Mouse (Mus musculus): ENCODE results near the gene Eno2. TPM values are rescaled to one million over a fixed set of nuclear protein-coding genes. Genes with fewer than 3 reads are reported as not detected.

Eno2 gene
- total and polyA plus RNA-seq, 2 experiments from 2014 or later: 175 to 267 TPM

GRCm38 (mm10) chr6:124767920-124768703 lies 1.4 kb downstream of the Eno2 start:
- peak; percentile 54 for DNase-seq (ENCODE audit: low spot score)
- peak; percentile 24 for ATAC-seq (ENCODE audit: low FRiP score)
- peak overlapping the region; percentile 53 for H3K4me3 ChIP-seq (ENCODE audit: low read depth, low read length)
- no peaks in the 10 kb centered on the region for H3K27me3 ChIP-seq (ENCODE audit: insufficient read depth, low read length)
- 0 out of 2 replicates have a peak, but pooled peaks cover 2% of the 10 kb centered on the region for H3K36me3 ChIP-seq (ENCODE audit: insufficient read depth, low read length)
- H3K27ac ChIP-seq (ENCODE audit: low read depth, low read length): peak overlapping the region; percentile 60
- TF ChIP-seq CTCF (IDR thresholded peaks at IDR 0.05): no peak
- H3K4me2 ChIP-seq (ENCODE audit: low read depth, low read length, poor library complexity, severe bottlenecking): peak overlapping the region; percentile 75
- WGBS: 24% methylated on average over 19 of the region's 19 CpGs
- H3K4me1 ChIP-seq (ENCODE audit: insufficient read depth, low read length): peaks cover 15% of the 10 kb centered on the region; the same call in 1 of the 2 replicates
- no peaks in the 10 kb centered on the region for H3K9me3 ChIP-seq (ENCODE audit: low read length)
- H3K9ac ChIP-seq (replicated peaks; ENCODE audit: low read length, poor library complexity, severe bottlenecking): peak overlapping the region; percentile 76

GRCm38 (mm10) chr6:124767536-124767919 lies 1.9 kb downstream of the Eno2 start:
- Histone ChIP-seq H3K4me2 (ENCODE audit: low read depth, low read length, poor library complexity, severe bottlenecking) (peak overlapping the region; percentile 75), H3K27ac (ENCODE audit: low read depth, low read length) (peak overlapping the region; percentile 60), H3K4me1 (ENCODE audit: insufficient read depth, low read length) (peaks cover 15% of the 10 kb centered on the region; the same call in 1 of the 2 replicates), H3K27me3 (ENCODE audit: insufficient read depth, low read length) (no peaks in the 10 kb centered on the region), H3K9me3 (ENCODE audit: low read length) (no peaks in the 10 kb centered on the region), H3K4me3 (ENCODE audit: low read depth, low read length) (peak overlapping the region; percentile 53; the same call in 1 of the 2 replicates), H3K36me3 (ENCODE audit: insufficient read depth, low read length) (peaks cover 7% of the 10 kb centered on the region; the same call in 1 of the 2 replicates), H3K9ac (replicated peaks; ENCODE audit: low read length, poor library complexity, severe bottlenecking) (peak overlapping the region; percentile 76)
- TF ChIP-seq CTCF (IDR thresholded peaks at IDR 0.05): no peak
- no peak for ATAC-seq (ENCODE audit: low FRiP score)
- no peak for DNase-seq (ENCODE audit: low spot score)
- WGBS: 32% methylated on average over 4 of the region's 4 CpGs

- no peak for ATAC-seq (ENCODE audit: low FRiP score)
- no peak for DNase-seq (ENCODE audit: low spot score)
- WGBS: 83% methylated on average over 7 of the region's 7 CpGs
Observed at GRCm38 (mm10) chr6:124765951-124766350, 3.5 kb downstream of the Eno2 start.

GRCm38 (mm10) chr6:124759259-124759658 lies 10.2 kb downstream of the Eno2 start:
- no peak overlapping the region for H3K4me2 ChIP-seq (ENCODE audit: low read depth, low read length, poor library complexity, severe bottlenecking)
- TF ChIP-seq CTCF (IDR thresholded peaks at IDR 0.05): peak; percentile 79
- H3K27ac ChIP-seq (ENCODE audit: low read depth, low read length): peak overlapping the region; percentile 97; the same call in 1 of the 2 replicates
- no peaks in the 10 kb centered on the region for H3K9me3 ChIP-seq (ENCODE audit: low read length)
- no peak for ATAC-seq (ENCODE audit: low FRiP score)
- DNase-seq (ENCODE audit: low spot score): peak; percentile 75
- H3K36me3 ChIP-seq (ENCODE audit: insufficient read depth, low read length): peaks cover 14% of the 10 kb centered on the region
- H3K27me3 ChIP-seq (ENCODE audit: insufficient read depth, low read length): no peaks in the 10 kb centered on the region
- peaks cover 23% of the 10 kb centered on the region for H3K4me1 ChIP-seq (ENCODE audit: insufficient read depth, low read length)
- 8% methylated on average over 5 of the region's 5 CpGs for WGBS
- H3K9ac ChIP-seq (replicated peaks; ENCODE audit: low read length, poor library complexity, severe bottlenecking): no peak overlapping the region
- H3K4me3 ChIP-seq (ENCODE audit: low read depth, low read length): no peak overlapping the region

More at GRCm38 (mm10) chr6:124765951-124766350, 3.5 kb downstream of the Eno2 start:
- H3K27ac ChIP-seq (ENCODE audit: low read depth, low read length): no peak overlapping the region
- no peaks in the 10 kb centered on the region for H3K27me3 ChIP-seq (ENCODE audit: insufficient read depth, low read length)
- H3K36me3 ChIP-seq (ENCODE audit: insufficient read depth, low read length): peaks cover 11% of the 10 kb centered on the region
- TF ChIP-seq CTCF (IDR thresholded peaks at IDR 0.05): no peak
- H3K4me3 ChIP-seq (ENCODE audit: low read depth, low read length): no peak overlapping the region
- H3K4me2 ChIP-seq (ENCODE audit: low read depth, low read length, poor library complexity, severe bottlenecking): no peak overlapping the region
- peaks cover 15% of the 10 kb centered on the region; the same call in 1 of the 2 replicates for H3K4me1 ChIP-seq (ENCODE audit: insufficient read depth, low read length)
- no peak overlapping the region for H3K9ac ChIP-seq (replicated peaks; ENCODE audit: low read length, poor library complexity, severe bottlenecking)
- H3K9me3 ChIP-seq (ENCODE audit: low read length): no peaks in the 10 kb centered on the region

- Histone ChIP-seq H3K9me3 (ENCODE audit: low read length) (no peaks in the 10 kb centered on the region), H3K27ac (ENCODE audit: low read depth, low read length) (peak overlapping the region; percentile 97), H3K4me2 (ENCODE audit: low read depth, low read length, poor library complexity, severe bottlenecking) (no peak overlapping the region), H3K4me1 (ENCODE audit: insufficient read depth, low read length) (peaks cover 26% of the 10 kb centered on the region), H3K36me3 (ENCODE audit: insufficient read depth, low read length) (peaks cover 14% of the 10 kb centered on the region), H3K9ac (replicated peaks; ENCODE audit: low read length, poor library complexity, severe bottlenecking) (no peak overlapping the region), H3K27me3 (ENCODE audit: insufficient read depth, low read length) (no peaks in the 10 kb centered on the region), H3K4me3 (ENCODE audit: low read depth, low read length) (no peak overlapping the region)
- no peak for DNase-seq (ENCODE audit: low spot score)
- ATAC-seq (ENCODE audit: low FRiP score): no peak
- 62% methylated on average over 2 of the region's 2 CpGs for WGBS
- TF ChIP-seq CTCF (IDR thresholded peaks at IDR 0.05): no peak
Observed at GRCm38 (mm10) chr6:124758849-124759232, 10.6 kb downstream of the Eno2 start.

Data from midbrain, postnatal 0 days (tissue).